Mouse (Mus musculus): ENCODE measurements around the gene Myh2. TPM values are rescaled to one million over a fixed set of nuclear protein-coding genes. Genes with fewer than 3 reads are reported as not detected.

Gene Myh2
- polyA plus RNA-seq, 1 experiment: not detected

DNA sequence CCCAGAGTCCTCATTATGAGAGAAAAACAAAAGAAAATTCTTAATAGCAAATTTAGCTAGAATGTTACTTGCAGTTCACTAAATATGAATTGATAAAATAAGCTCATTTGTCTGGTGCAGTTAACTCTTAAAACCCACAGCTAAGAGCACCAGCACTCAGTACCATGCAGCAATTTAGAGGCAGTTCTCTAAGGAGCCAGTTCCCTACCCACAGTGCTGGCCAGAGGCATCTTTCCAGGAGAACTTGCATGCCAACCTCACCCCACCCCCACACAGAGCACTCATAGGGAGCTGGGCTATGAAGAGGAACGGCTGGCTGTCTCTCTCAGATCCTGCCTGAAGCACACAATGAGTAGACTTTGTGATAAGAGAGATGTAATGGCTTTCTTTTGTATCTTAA is 17.7 kb upstream of the Myh2 start:
- Histone ChIP-seq H3K4me1 (ENCODE audit: control insufficient read depth, insufficient read depth, low read length) (peaks cover 2% of the 10 kb centered on the region), H3K4me3 (ENCODE audit: control insufficient read depth, low read depth, low read length) (no peak overlapping the region), H3K27ac (ENCODE audit: control insufficient read depth, insufficient read depth, low read depth, low read length) (no peak overlapping the region), H3K27me3 (ENCODE audit: control insufficient read depth, insufficient read depth, low read length) (no peaks in the 10 kb centered on the region), H3K36me3 (ENCODE audit: control insufficient read depth, insufficient read depth, low read length) (no peaks in the 10 kb centered on the region)
- no peak for TF ChIP-seq POLR2A (IDR thresholded peaks at IDR 0.05; ENCODE audit: control insufficient read depth, low read depth, low read length)
- TF ChIP-seq CTCF (IDR thresholded peaks at IDR 0.05; ENCODE audit: control insufficient read depth, insufficient read depth, insufficient replicate concordance, low read depth, low read length): no peak

DNA sequence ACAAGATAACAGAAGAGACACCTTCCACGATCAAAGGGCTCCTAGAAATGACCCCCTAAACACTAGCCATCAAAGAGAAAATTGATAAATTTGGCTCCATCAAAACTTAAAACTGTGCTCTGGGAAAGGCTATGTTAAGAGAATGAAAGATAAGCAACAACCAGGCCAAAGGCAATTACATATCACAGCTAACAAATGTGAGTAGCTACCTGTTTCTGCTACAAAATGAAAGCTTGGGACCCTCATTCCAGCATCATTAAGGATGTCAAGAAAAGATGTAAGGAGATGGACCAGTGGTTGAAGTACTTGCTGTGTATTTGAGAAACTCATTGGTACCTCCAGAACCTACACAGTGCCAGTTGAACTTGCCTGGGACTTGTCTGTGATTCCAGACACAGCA is 17.0 kb upstream of the Myh2 start:
- TF ChIP-seq POLR2A (IDR thresholded peaks at IDR 0.05; ENCODE audit: control insufficient read depth, low read depth, low read length) (no peak), CTCF (IDR thresholded peaks at IDR 0.05; ENCODE audit: control insufficient read depth, insufficient read depth, insufficient replicate concordance, low read depth, low read length) (no peak)
- no peaks in the 10 kb centered on the region for H3K36me3 ChIP-seq (ENCODE audit: control insufficient read depth, insufficient read depth, low read length)
- peaks cover 2% of the 10 kb centered on the region for H3K4me1 ChIP-seq (ENCODE audit: control insufficient read depth, insufficient read depth, low read length)
- no peak overlapping the region for H3K27ac ChIP-seq (ENCODE audit: control insufficient read depth, insufficient read depth, low read depth, low read length)
- H3K4me3 ChIP-seq (ENCODE audit: control insufficient read depth, low read depth, low read length): no peak overlapping the region
- no peaks in the 10 kb centered on the region for H3K27me3 ChIP-seq (ENCODE audit: control insufficient read depth, insufficient read depth, low read length)

DNA sequence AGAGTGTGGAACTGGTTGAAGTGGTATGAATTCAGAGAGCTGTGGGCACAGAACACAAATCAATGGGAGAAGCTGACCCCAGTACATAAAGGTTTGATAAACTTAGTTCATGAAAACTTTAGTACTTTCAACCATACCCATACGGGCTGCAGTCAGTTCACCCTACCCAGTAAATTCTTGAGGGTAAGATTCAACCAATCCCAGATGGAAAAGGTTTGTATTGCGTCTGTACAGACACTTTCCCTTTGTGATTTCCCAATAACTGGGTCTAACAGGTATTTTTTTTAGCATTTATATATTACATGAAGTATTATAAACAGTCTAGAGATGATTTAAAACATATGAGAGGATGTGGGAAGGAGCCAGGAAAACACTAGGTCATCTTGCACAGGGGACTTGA is 15.2 kb upstream of the Myh2 start:
- H3K27me3 ChIP-seq (ENCODE audit: control insufficient read depth, insufficient read depth, low read length): no peaks in the 10 kb centered on the region
- no peak overlapping the region for H3K4me3 ChIP-seq (ENCODE audit: control insufficient read depth, low read depth, low read length)
- H3K4me1 ChIP-seq (ENCODE audit: control insufficient read depth, insufficient read depth, low read length): peaks cover 2% of the 10 kb centered on the region
- H3K27ac ChIP-seq (ENCODE audit: control insufficient read depth, insufficient read depth, low read depth, low read length): no peak overlapping the region
- no peak for TF ChIP-seq CTCF (IDR thresholded peaks at IDR 0.05; ENCODE audit: control insufficient read depth, insufficient read depth, insufficient replicate concordance, low read depth, low read length)
- no peak for TF ChIP-seq POLR2A (IDR thresholded peaks at IDR 0.05; ENCODE audit: control insufficient read depth, low read depth, low read length)
- no peaks in the 10 kb centered on the region for H3K36me3 ChIP-seq (ENCODE audit: control insufficient read depth, insufficient read depth, low read length)

DNA sequence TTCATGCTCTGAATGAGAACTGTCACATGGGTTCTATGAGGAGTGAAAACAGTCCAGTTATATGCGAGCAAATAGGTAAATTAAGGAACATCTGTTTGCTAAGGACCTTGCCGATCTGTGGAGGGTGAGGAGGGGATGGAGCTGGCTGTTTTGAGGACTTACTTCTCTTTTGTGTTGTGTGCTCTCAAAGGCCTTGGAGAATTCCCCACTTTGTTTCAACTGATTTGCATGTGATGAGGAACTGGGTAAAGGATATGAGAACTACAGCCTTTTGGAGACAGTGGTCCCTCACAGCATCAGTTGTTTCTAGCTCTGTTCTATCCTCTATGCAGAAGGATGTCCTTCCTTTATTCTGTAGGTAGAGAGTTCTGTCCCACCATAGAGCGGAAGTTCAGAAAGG is 10.7 kb upstream of the Myh2 start:
- Histone ChIP-seq H3K36me3 (ENCODE audit: control insufficient read depth, insufficient read depth, low read length) (no peaks in the 10 kb centered on the region), H3K27ac (ENCODE audit: control insufficient read depth, insufficient read depth, low read depth, low read length) (no peak overlapping the region), H3K27me3 (ENCODE audit: control insufficient read depth, insufficient read depth, low read length) (no peaks in the 10 kb centered on the region), H3K4me3 (ENCODE audit: control insufficient read depth, low read depth, low read length) (no peak overlapping the region), H3K4me1 (ENCODE audit: control insufficient read depth, insufficient read depth, low read length) (no peaks in the 10 kb centered on the region)
- TF ChIP-seq CTCF (IDR thresholded peaks at IDR 0.05; ENCODE audit: control insufficient read depth, insufficient read depth, insufficient replicate concordance, low read depth, low read length): no peak

DNA sequence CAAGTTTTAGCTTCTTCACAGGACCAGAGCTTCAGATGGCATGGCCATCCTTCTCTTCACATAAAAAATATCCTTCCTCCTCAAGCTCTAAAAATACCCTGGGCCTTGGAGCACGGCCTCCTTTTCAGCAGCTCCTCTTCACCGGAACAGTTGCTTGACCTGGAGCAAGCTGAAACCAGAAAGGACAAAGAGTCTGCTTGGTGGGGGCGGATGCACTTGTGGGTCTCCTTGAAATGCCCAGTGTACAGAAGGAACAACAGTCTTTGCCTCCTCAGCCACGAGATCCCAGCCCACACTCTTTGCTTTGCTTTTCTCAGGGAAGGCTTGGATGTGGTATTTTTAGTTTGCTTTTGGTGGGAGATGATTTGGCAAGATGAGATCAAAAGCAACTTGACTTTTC is 7.1 kb upstream of the Myh2 start:
- no peaks in the 10 kb centered on the region for H3K36me3 ChIP-seq (ENCODE audit: control insufficient read depth, insufficient read depth, low read length)
- no peak overlapping the region for H3K4me3 ChIP-seq (ENCODE audit: control insufficient read depth, low read depth, low read length)
- TF ChIP-seq CTCF (IDR thresholded peaks at IDR 0.05; ENCODE audit: control insufficient read depth, insufficient read depth, insufficient replicate concordance, low read depth, low read length): no peak
- no peak for TF ChIP-seq POLR2A (IDR thresholded peaks at IDR 0.05; ENCODE audit: control insufficient read depth, low read depth, low read length)
- no peaks in the 10 kb centered on the region for H3K4me1 ChIP-seq (ENCODE audit: control insufficient read depth, insufficient read depth, low read length)
- H3K27ac ChIP-seq (ENCODE audit: control insufficient read depth, insufficient read depth, low read depth, low read length): no peak overlapping the region
- no peaks in the 10 kb centered on the region for H3K27me3 ChIP-seq (ENCODE audit: control insufficient read depth, insufficient read depth, low read length)

DNA sequence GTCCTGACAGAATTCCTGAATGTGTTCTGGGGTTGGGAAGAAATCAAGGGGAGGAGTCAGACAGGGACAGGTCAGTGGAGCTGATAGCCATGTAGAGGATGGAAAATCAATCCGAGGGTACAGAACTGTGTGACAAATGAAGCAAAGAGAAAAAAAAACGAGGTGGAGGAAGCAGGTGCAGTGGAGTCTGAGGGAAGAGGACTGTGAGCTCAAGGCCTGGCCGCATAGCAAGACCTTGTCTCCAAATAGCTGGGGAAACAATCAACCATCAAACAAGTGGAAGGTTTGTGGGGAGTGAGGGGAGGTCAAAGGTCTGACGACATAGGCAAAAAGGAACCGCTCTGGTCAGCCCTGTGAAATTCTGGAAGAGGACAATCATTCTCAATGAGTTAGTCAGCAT is 6.0 kb upstream of the Myh2 start:
- Histone ChIP-seq H3K27ac (ENCODE audit: control insufficient read depth, insufficient read depth, low read depth, low read length) (no peak overlapping the region), H3K27me3 (ENCODE audit: control insufficient read depth, insufficient read depth, low read length) (no peaks in the 10 kb centered on the region), H3K4me1 (ENCODE audit: control insufficient read depth, insufficient read depth, low read length) (no peaks in the 10 kb centered on the region), H3K4me3 (ENCODE audit: control insufficient read depth, low read depth, low read length) (no peak overlapping the region), H3K36me3 (ENCODE audit: control insufficient read depth, insufficient read depth, low read length) (no peaks in the 10 kb centered on the region)
- TF ChIP-seq POLR2A (IDR thresholded peaks at IDR 0.05; ENCODE audit: control insufficient read depth, low read depth, low read length): no peak
- no peak for TF ChIP-seq CTCF (IDR thresholded peaks at IDR 0.05; ENCODE audit: control insufficient read depth, insufficient read depth, insufficient replicate concordance, low read depth, low read length)

DNA sequence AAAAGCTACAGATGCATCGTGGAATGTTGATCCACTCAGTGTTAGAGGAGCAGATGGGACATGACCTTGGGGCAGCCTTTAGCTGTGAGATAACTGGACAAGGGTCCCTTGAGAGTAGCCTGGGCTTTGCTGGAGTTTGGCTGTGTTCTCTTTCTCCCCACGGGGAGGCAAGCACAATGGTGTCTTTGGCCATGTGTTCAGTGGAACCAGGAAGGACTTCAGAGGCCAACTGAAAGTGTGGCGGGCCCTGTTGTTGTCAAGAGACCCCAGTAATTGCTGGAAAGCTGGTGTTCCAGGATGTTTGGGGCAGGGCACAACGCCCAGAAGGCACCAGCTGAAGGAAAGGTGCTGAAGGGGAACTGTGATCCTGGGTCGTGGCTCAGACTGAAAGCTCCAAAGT is 1.5 kb upstream of the Myh2 start:
- Histone ChIP-seq H3K27me3 (ENCODE audit: control insufficient read depth, insufficient read depth, low read length) (no peaks in the 10 kb centered on the region), H3K4me1 (ENCODE audit: control insufficient read depth, insufficient read depth, low read length) (no peaks in the 10 kb centered on the region), H3K27ac (ENCODE audit: control insufficient read depth, insufficient read depth, low read depth, low read length) (no peak overlapping the region), H3K36me3 (ENCODE audit: control insufficient read depth, insufficient read depth, low read length) (no peaks in the 10 kb centered on the region), H3K4me3 (ENCODE audit: control insufficient read depth, low read depth, low read length) (no peak overlapping the region)
- TF ChIP-seq CTCF (IDR thresholded peaks at IDR 0.05; ENCODE audit: control insufficient read depth, insufficient read depth, insufficient replicate concordance, low read depth, low read length) (no peak), POLR2A (IDR thresholded peaks at IDR 0.05; ENCODE audit: control insufficient read depth, low read depth, low read length) (no peak)

DNA sequence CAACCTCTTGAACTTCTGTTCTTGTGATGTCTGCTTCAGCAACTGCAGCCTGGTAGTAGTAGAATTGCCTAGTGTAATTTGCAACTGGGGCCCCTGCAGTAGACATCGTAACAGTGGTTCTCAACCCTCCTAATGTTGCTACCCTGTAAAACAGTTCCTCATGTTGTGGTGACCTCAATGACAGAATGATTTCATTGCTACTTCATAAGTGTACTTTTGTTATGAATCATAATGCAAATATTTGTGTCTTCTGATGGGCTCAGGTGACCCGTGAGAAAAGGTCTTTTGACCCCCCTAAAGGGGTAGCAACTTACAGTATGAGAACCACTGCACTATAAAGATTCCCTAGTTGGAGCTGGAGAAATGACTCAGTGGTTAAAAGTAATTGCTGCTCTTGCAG is 1.6 kb downstream of the Myh2 start:
- H3K27me3 ChIP-seq (ENCODE audit: control insufficient read depth, insufficient read depth, low read length): no peaks in the 10 kb centered on the region
- H3K4me3 ChIP-seq (ENCODE audit: control insufficient read depth, low read depth, low read length): no peak overlapping the region
- H3K27ac ChIP-seq (ENCODE audit: control insufficient read depth, insufficient read depth, low read depth, low read length): no peak overlapping the region
- H3K36me3 ChIP-seq (ENCODE audit: control insufficient read depth, insufficient read depth, low read length): no peaks in the 10 kb centered on the region
- H3K4me1 ChIP-seq (ENCODE audit: control insufficient read depth, insufficient read depth, low read length): no peaks in the 10 kb centered on the region
- no peak for TF ChIP-seq CTCF (IDR thresholded peaks at IDR 0.05; ENCODE audit: control insufficient read depth, insufficient read depth, insufficient replicate concordance, low read depth, low read length)
- no peak for TF ChIP-seq POLR2A (IDR thresholded peaks at IDR 0.05; ENCODE audit: control insufficient read depth, low read depth, low read length)
